8 mouse cellular contexts compared by ENCODE assay signal in the genomic region with DNA sequence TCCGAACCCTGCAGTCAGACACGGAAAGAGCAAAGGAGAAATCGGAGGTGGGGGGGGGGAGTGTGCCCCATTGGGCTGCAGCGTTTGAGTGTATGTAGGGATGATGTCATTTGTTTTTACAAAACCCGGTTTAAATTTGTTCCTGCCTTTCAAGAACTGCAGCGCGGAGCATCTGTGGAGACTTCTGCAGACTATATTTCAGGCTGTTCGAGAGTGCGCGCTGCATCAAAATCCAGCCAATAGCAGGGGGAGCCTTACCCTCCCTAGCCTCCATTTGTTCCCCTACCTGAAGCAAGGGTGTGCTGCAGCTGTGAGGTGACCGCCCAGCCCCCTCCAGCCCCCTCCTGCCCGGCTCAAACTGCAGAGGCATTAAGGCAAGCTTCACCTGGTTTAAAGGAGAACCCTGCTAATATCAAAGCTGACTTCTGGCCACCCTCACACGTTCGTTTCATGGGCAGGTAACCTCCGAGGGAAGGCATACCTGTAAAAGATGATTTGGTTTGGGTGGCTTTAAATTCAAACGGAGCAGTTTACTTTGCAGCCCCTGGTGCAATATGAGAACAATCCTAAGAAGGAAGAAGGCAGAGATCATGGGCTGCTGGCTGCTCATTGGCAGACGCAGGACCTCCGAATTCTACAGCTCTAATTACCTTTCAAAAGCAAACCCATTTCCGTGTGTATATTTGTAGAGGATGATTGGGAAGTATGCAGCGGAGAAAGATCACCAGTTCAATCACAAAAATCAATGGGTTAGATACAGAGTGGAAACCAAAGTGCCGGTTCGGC.
DNase-seq lines count a peak whose midpoint lies in the region; ATAC-seq lines count a peak whose summit lies in the region.

No protein-coding gene starts in this region.

- peak; percentile 36 to 42 for DNase-seq in frontal cortex, postnatal 14 days (ENCODE audit: low spot score in 2 of 2)
- DNase-seq in frontal cortex, postnatal 25 days (ENCODE audit: low spot score in 2 of 2), result no peak
- peak; percentile 16 to 37 for DNase-seq in cerebellum, postnatal 14 days
- peak; percentile 33 to 35 for DNase-seq in left cerebral cortex, postnatal 36 days (ENCODE audit: low spot score in 2 of 2)
- DNase-seq in neural tube, embryonic 11.5 days (ENCODE audit: low spot score), result peak; percentile 36
- no peak for DNase-seq in thymus, postnatal 10 days (ENCODE audit: low spot score in 2 of 2)

- 9% methylated on average over 22 of the region's 22 CpGs for WGBS in hindbrain, embryonic 12.5 days
- WGBS in neural tube, embryonic 11.5 days, result 9% methylated on average over 22 of the region's 22 CpGs

- H3K9me3 ChIP-seq in hindbrain, embryonic 12.5 days (replicated peaks), result no peaks in the 10 kb centered on the region
- no peaks in the 10 kb centered on the region for H3K9me3 ChIP-seq in neural tube, embryonic 11.5 days (ENCODE audit: control insufficient read depth, low read length)

- intact Hi-C loops in left cerebral cortex, postnatal 36 days (cut with DNase I), result no loop called here

- H3K4me1 ChIP-seq in hindbrain, embryonic 12.5 days, result peaks cover 7% of the 10 kb centered on the region; the same call in 1 of the 2 replicates
- 0 out of 2 replicates have a peak, but pooled peaks cover 2% of the 10 kb centered on the region for H3K4me1 ChIP-seq in neural tube, embryonic 11.5 days (ENCODE audit: control insufficient read depth, insufficient read depth, low read length)

- H3K4me2 ChIP-seq in hindbrain, embryonic 12.5 days (replicated peaks), result peak overlapping the region; percentile 69
- H3K4me2 ChIP-seq in neural tube, embryonic 11.5 days (ENCODE audit: low read depth), result peak overlapping the region; percentile 68

- no peaks in the 10 kb centered on the region for H3K27me3 ChIP-seq in hindbrain, embryonic 12.5 days
- no peaks in the 10 kb centered on the region; the same call in 1 of the 2 replicates for H3K27me3 ChIP-seq in neural tube, embryonic 11.5 days (ENCODE audit: control insufficient read depth, insufficient read depth, low read length)

- peak overlapping the region; percentile 38; the same call in 1 of the 2 replicates for H3K9ac ChIP-seq in hindbrain, embryonic 12.5 days
- H3K9ac ChIP-seq in neural tube, embryonic 11.5 days (ENCODE audit: low read length), result peak overlapping the region; percentile 39

- H3K36me3 ChIP-seq in hindbrain, embryonic 12.5 days, result no peaks in the 10 kb centered on the region
- H3K36me3 ChIP-seq in neural tube, embryonic 11.5 days (ENCODE audit: control insufficient read depth, insufficient read depth, low read length), result no peaks in the 10 kb centered on the region

- no peak overlapping the region for H3K27ac ChIP-seq in hindbrain, embryonic 12.5 days
- no peak overlapping the region for H3K27ac ChIP-seq in neural tube, embryonic 11.5 days (ENCODE audit: low read depth, low read length)

- peak; percentile 86 for ATAC-seq in hindbrain, embryonic 12.5 days (ENCODE audit: low FRiP score)
- ATAC-seq in neural tube, embryonic 11.5 days (ENCODE audit: insufficient read depth, low FRiP score, low TSS enrichment), result peak; percentile 60
- ATAC-seq in monocyte, adult 5-6 weeks (replicated peaks; ENCODE audit: insufficient number of reproducible peaks, low FRiP score, low TSS enrichment, poor library complexity, severe bottlenecking), result no peak

- peak overlapping the region; percentile 35 for H3K4me3 ChIP-seq in hindbrain, embryonic 12.5 days
- peak overlapping the region; percentile 25; the same call in 1 of the 2 replicates for H3K4me3 ChIP-seq in neural tube, embryonic 11.5 days (ENCODE audit: low read depth, low read length)

Comparison
In these comparisons a context has a peak if more than half of its experiments do, and no peak if none do; other contexts are left out.
1. DNase-seq: peak in frontal cortex, postnatal 14 days (2 of 2), cerebellum, postnatal 14 days (2 of 2), left cerebral cortex, postnatal 36 days (2 of 2) and neural tube, embryonic 11.5 days (single experiment); none in frontal cortex, postnatal 25 days (0 of 2) and thymus, postnatal 10 days (0 of 2).